Mouse (Mus musculus) cerebellum, adult 8-10 months (tissue): ENCODE measurements around the gene Wdr77.
"Not testable (repeated sequence)": the region's sequence is repeated elsewhere in the genome, so short reads cannot be mapped to it uniquely, and the experiment has no call there.

Experiments
- DNase-seq: peaks from one replicate; pipeline ENCODE4 v3.0.0; 2022

The Wdr77 gene

GRCm38 (mm10) chr3:105958974-105959580 lies at the start of gene Wdr77:
Wdr77 (plus strand) TSS chr3:105959369.
- DNase-seq: peak; percentile 94

- DNase-seq: no peak
Observed at GRCm38 (mm10) chr3:105910519-105911190, 48.5 kb upstream of the Wdr77 start.

GRCm38 (mm10) chr3:105912097-105912880 lies 46.9 kb upstream of the Wdr77 start:
- DNase-seq: no peak

- DNase-seq: no peak
Observed at GRCm38 (mm10) chr3:105913839-105914681, 45.1 kb upstream of the Wdr77 start.

- DNase-seq: no peak
Observed at GRCm38 (mm10) chr3:105915281-105915680, 43.9 kb upstream of the Wdr77 start.

GRCm38 (mm10) chr3:105916455-105916854 lies 42.7 kb upstream of the Wdr77 start:
- DNase-seq: not testable (repeated sequence)

GRCm38 (mm10) chr3:105917656-105918354 lies 41.4 kb upstream of the Wdr77 start:
- DNase-seq: no peak

- no peak for DNase-seq
Observed at GRCm38 (mm10) chr3:105918355-105918745, 40.8 kb upstream of the Wdr77 start.

- DNase-seq: not testable (repeated sequence)
Observed at GRCm38 (mm10) chr3:105920743-105921142, 38.4 kb upstream of the Wdr77 start.

- no peak for DNase-seq
Observed at GRCm38 (mm10) chr3:105921959-105922358, 37.2 kb upstream of the Wdr77 start.

- DNase-seq: no peak
Observed at GRCm38 (mm10) chr3:105924616-105925015, 34.6 kb upstream of the Wdr77 start.

- DNase-seq: no peak
Observed at GRCm38 (mm10) chr3:105927561-105928194, 31.5 kb upstream of the Wdr77 start.

- DNase-seq: no peak
Observed at GRCm38 (mm10) chr3:105928195-105928569, 31.0 kb upstream of the Wdr77 start.

GRCm38 (mm10) chr3:105928781-105929180 lies 30.4 kb upstream of the Wdr77 start:
- no peak for DNase-seq

GRCm38 (mm10) chr3:105929821-105930220 lies 29.3 kb upstream of the Wdr77 start:
- no peak for DNase-seq

- no peak for DNase-seq
Observed at GRCm38 (mm10) chr3:105931095-105931494, 28.1 kb upstream of the Wdr77 start.

GRCm38 (mm10) chr3:105932240-105933071 lies 26.7 kb upstream of the Wdr77 start, which contains the start of gene I830077J02Rik:
I830077J02Rik (minus strand) TSS chr3:105932664.
- DNase-seq: no peak

- no peak for DNase-seq
Observed at GRCm38 (mm10) chr3:105933926-105934325, 25.2 kb upstream of the Wdr77 start.

GRCm38 (mm10) chr3:105935033-105935432 lies 24.1 kb upstream of the Wdr77 start:
- no peak for DNase-seq

- no peak for DNase-seq
Observed at GRCm38 (mm10) chr3:105936111-105936510, 23.1 kb upstream of the Wdr77 start.

- DNase-seq: no peak
Observed at GRCm38 (mm10) chr3:105951348-105951747, 7.8 kb upstream of the Wdr77 start.
